Mouse (Mus musculus): ENCODE measurements at regions not wholly inside any gene's neighbourhood (a gene's known extent, or its start where the extent isn't known, plus 50 kb on each side); places are given as distances from the start of the nearest gene placed in this dataset.

DNA sequence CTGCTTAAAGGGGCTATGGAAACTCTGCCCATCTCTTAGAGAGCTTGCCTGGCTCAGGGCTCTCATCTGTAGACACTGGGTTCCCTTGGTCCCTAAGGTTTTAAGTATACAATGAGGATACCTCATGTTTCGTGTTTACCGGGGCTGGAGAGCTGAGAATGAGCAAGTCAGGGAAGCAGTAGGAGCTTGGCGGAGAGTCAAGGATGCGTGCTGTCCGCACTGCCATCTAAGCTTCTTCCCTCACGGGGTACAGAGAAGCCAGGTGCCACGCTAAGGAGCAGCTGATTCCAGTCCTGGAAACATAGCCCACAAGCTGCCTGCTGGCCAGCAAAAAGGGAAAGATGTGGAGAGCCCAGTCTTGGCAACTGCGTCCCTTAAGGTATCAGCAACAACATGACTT, 55.0 kb upstream of the Ttc34 start:
- no peak for DNase-seq (ENCODE audit: low spot score in 2 of 2)

GRCm38 (mm10) chr4:154785282-154785987, 51.8 kb upstream of the Ttc34 start:
- no peak for DNase-seq (ENCODE audit: low spot score in 2 of 2)

DNA sequence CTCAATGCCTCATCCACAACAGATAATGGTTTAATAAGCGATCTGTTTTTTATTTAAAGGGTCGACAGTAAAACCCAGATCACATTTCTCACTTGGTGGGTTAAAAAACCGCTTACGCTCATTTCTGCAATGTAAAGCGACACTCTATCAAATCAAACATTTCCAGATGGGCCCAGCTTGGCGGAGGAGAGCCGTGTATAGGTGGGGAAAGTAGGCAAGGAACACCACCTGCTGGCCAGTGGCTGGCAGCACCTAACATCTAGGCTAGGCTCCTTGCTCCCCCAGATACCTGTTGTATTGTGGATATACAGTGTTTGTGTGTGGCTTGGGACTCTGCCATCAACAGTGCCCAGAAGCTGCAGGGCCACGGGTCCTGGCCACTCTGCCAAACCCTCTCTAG, 50.1 kb upstream of the Ttc34 start:
- DNase-seq (ENCODE audit: low spot score in 2 of 2), result no peak
